Mouse (Mus musculus): ENCODE data around the gene Ctso. TPM values are rescaled to one million over a fixed set of nuclear protein-coding genes. Genes with fewer than 3 reads are reported as not detected.

The Ctso gene
- polyA plus RNA-seq, 1 experiment from 2014 or later = 5.6 TPM

DNA sequence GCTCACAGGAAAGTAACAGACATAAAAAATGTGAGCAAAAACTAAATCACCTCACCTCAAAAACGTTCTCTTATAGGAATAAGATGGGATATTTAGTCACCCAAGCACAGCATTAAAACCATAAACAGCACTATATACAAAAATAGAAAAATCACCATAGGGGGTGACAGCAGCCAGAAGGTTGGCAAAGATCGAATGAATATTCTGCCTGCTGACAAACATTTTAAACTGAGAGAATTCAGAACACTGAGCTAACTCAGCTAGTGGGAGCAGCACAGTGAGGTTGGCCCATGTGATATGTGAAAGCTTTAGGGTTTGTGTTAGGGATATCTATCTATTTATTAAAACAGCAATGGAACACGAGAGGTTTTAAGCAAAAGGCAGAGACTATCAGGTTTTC lies 32.2 kb downstream of the Ctso start:
- Histone ChIP-seq H3K9ac (no peak overlapping the region), H3K27ac (no peak overlapping the region), H3K4me3 (no peak overlapping the region), H3K9me3 (replicated peaks) (no peaks in the 10 kb centered on the region), H3K27me3 (replicated peaks) (no peaks in the 10 kb centered on the region), H3K4me1 (no peaks in the 10 kb centered on the region), H3K36me3 (no peaks in the 10 kb centered on the region), H3K4me2 (no peak overlapping the region)
- no peak for ATAC-seq
- 47% methylated on average over 3 of the region's 3 CpGs for WGBS (ENCODE audit: insufficient replicate concordance)

- H3K4me3 ChIP-seq = no peak overlapping the region
- no peak overlapping the region for H3K27ac ChIP-seq
- no peaks in the 10 kb centered on the region for H3K36me3 ChIP-seq
- no peaks in the 10 kb centered on the region for H3K9me3 ChIP-seq (replicated peaks)
- no peak overlapping the region for H3K4me2 ChIP-seq
- H3K4me1 ChIP-seq = no peaks in the 10 kb centered on the region
- no peak for ATAC-seq
- H3K27me3 ChIP-seq (replicated peaks) = no peaks in the 10 kb centered on the region
- WGBS (ENCODE audit: insufficient replicate concordance) = 46% methylated on average over 4 of the region's 4 CpGs
- no peak overlapping the region for H3K9ac ChIP-seq
These were observed 43.2 kb downstream of the Ctso start for GRCm38 (mm10) chr3:81975607-81976006.

- no peak for ATAC-seq
- H3K4me1 ChIP-seq = no peaks in the 10 kb centered on the region
- no peak within 1 kb of the TSS for H3K27ac ChIP-seq
- H3K36me3 ChIP-seq = no peaks in the 10 kb centered on the region
- H3K9ac ChIP-seq = no peak within 1 kb of the TSS
- no peaks in the 10 kb centered on the region for H3K27me3 ChIP-seq (replicated peaks)
- H3K9me3 ChIP-seq (replicated peaks) = no peaks in the 10 kb centered on the region
- H3K4me3 ChIP-seq = no peak within 1 kb of the TSS
- H3K4me2 ChIP-seq = no peak within 1 kb of the TSS
These were observed 43.7 kb downstream of the Ctso start, which contains the start of gene Tdo2 for GRCm38 (mm10) chr3:81976102-81976501. TSS of gene Tdo2 (minus strand) at chr3:81976202.

DNA sequence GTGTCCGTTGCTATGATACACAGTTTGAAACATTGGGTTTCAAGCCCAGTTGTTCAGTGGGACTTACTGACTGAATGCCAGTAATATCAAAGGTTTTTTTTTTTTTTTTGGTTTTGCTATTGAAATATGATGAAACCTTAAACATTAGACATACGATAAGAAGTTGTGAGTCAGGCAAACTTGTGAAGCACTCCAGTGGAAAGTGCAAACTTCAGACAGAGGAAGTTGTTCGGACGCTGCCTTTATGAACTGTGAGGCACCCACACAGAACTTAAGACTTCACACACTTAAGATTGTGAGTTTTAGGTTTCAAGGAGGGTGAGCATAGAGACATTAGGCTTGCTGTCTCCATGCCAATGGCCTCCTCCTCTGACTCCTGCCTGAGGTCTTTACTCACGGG lies 49.2 kb downstream of the Ctso start:
- WGBS (ENCODE audit: insufficient replicate concordance) = 75% methylated on average over 5 of the region's 5 CpGs

GRCm38 (mm10) chr3:81981990-81982389 lies 49.6 kb downstream of the Ctso start, which contains the start of gene Asic5:
TSS of gene Asic5 (plus strand) at chr3:81982290.
- no peak for ATAC-seq
- no peaks in the 10 kb centered on the region for H3K36me3 ChIP-seq
- no peaks in the 10 kb centered on the region for H3K27me3 ChIP-seq (replicated peaks)
- H3K4me2 ChIP-seq = no peak within 1 kb of the TSS
- H3K27ac ChIP-seq = no peak within 1 kb of the TSS
- H3K4me3 ChIP-seq = no peak within 1 kb of the TSS
- H3K9me3 ChIP-seq (replicated peaks) = no peaks in the 10 kb centered on the region
- no peaks in the 10 kb centered on the region for H3K4me1 ChIP-seq
- no peak within 1 kb of the TSS for H3K9ac ChIP-seq
- 73% methylated on average over 5 of the region's 5 CpGs for WGBS (ENCODE audit: insufficient replicate concordance)

More for the DNA sequence above, 49.2 kb downstream of the Ctso start:
- Histone ChIP-seq H3K4me1 (no peaks in the 10 kb centered on the region), H3K4me2 (no peak overlapping the region), H3K9ac (no peak overlapping the region), H3K36me3 (no peaks in the 10 kb centered on the region), H3K27me3 (replicated peaks) (no peaks in the 10 kb centered on the region), H3K4me3 (no peak overlapping the region), H3K27ac (no peak overlapping the region), H3K9me3 (replicated peaks) (no peaks in the 10 kb centered on the region)
- ATAC-seq = no peak

GRCm38 (mm10) chr3:81983120-81983895 lies 50.9 kb downstream of the Ctso start:
- no peaks in the 10 kb centered on the region for H3K36me3 ChIP-seq
- ATAC-seq = no peak
- no peaks in the 10 kb centered on the region for H3K27me3 ChIP-seq (replicated peaks)
- H3K4me3 ChIP-seq = no peak overlapping the region
- no peak overlapping the region for H3K27ac ChIP-seq
- no peak overlapping the region for H3K9ac ChIP-seq
- no peaks in the 10 kb centered on the region for H3K9me3 ChIP-seq (replicated peaks)
- H3K4me1 ChIP-seq = no peaks in the 10 kb centered on the region
- H3K4me2 ChIP-seq = no peak overlapping the region
- 61% methylated on average over 8 of the region's 8 CpGs for WGBS (ENCODE audit: insufficient replicate concordance)

- H3K4me3 ChIP-seq = no peak overlapping the region
- H3K27ac ChIP-seq = no peak overlapping the region
- H3K36me3 ChIP-seq = no peaks in the 10 kb centered on the region
- WGBS (ENCODE audit: insufficient replicate concordance) = 32% methylated on average over 1 of the region's 1 CpGs
- no peaks in the 10 kb centered on the region for H3K27me3 ChIP-seq (replicated peaks)
- H3K4me1 ChIP-seq = peaks cover 5% of the 10 kb centered on the region; the same call in 1 of the 2 replicates
- H3K9me3 ChIP-seq (replicated peaks) = no peaks in the 10 kb centered on the region
- no peak for ATAC-seq
- no peak overlapping the region for H3K9ac ChIP-seq
- H3K4me2 ChIP-seq = no peak overlapping the region
These were observed 52.7 kb downstream of the Ctso start for GRCm38 (mm10) chr3:81985100-81985499.

GRCm38 (mm10) chr3:81986103-81986502 lies 53.7 kb downstream of the Ctso start:
- Histone ChIP-seq H3K27me3 (replicated peaks) (no peaks in the 10 kb centered on the region), H3K36me3 (no peaks in the 10 kb centered on the region), H3K4me1 (peaks cover 5% of the 10 kb centered on the region; the same call in 1 of the 2 replicates), H3K27ac (no peak overlapping the region), H3K9me3 (replicated peaks) (no peaks in the 10 kb centered on the region), H3K9ac (no peak overlapping the region), H3K4me2 (no peak overlapping the region), H3K4me3 (no peak overlapping the region)
- WGBS (ENCODE audit: insufficient replicate concordance) = 86% methylated on average over 2 of the region's 2 CpGs
- ATAC-seq = no peak

DNA sequence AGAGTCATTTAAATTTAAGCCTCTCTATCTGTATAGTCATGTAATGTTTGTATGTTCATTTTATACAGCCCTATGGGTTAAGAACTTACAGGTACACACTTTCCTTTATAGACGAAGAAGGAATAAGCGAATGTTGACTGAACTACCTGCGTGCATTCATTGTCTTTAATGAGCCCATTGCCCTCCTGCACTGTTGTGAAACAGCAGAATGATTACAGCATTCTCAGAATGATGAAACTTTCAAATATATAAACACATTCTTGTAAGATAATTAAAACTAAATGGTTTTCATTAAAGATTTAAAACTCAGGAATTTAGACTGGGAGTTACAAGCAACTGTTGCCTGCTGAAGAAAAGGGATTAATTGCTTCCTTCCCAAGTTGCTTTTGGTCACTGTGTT lies 55.2 kb downstream of the Ctso start:
- Histone ChIP-seq H3K27me3 (replicated peaks) (no peaks in the 10 kb centered on the region), H3K4me2 (no peak overlapping the region), H3K27ac (no peak overlapping the region), H3K4me1 (peaks cover 5% of the 10 kb centered on the region; the same call in 1 of the 2 replicates), H3K9me3 (replicated peaks) (no peaks in the 10 kb centered on the region), H3K4me3 (no peak overlapping the region), H3K9ac (no peak overlapping the region), H3K36me3 (no peaks in the 10 kb centered on the region)
- no peak for ATAC-seq
- WGBS (ENCODE audit: insufficient replicate concordance) = 89% methylated on average over 3 of the region's 3 CpGs

- WGBS (ENCODE audit: insufficient replicate concordance) = 10% methylated on average over 2 of the region's 2 CpGs
- H3K9ac ChIP-seq = no peak overlapping the region
- no peak overlapping the region for H3K27ac ChIP-seq
- no peaks in the 10 kb centered on the region for H3K36me3 ChIP-seq
- ATAC-seq = no peak
- H3K4me3 ChIP-seq = no peak overlapping the region
- no peak overlapping the region for H3K4me2 ChIP-seq
- peaks cover 5% of the 10 kb centered on the region; the same call in 1 of the 2 replicates for H3K4me1 ChIP-seq
- H3K9me3 ChIP-seq (replicated peaks) = no peaks in the 10 kb centered on the region
- no peaks in the 10 kb centered on the region for H3K27me3 ChIP-seq (replicated peaks)
These were observed 57.3 kb downstream of the Ctso start for GRCm38 (mm10) chr3:81989692-81990141.

DNA sequence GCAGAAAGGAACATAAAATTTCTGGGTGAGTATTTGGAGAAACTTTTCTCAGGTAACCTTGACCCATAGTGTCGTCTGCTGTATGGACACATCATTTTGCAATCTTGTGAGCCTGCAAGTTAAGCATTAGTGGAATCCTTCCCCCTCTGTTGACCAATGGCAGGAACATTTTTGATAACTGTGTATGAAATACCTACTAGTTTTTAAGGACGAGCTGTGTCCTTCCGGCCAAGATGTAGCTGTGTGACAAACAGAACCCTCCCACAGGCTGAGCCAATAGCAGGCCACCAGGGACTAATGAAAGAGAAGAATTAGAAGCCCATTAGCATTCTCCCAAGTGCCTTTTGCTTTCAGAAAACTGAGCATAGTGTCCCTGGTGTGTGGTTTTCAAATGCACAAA lies 58.1 kb downstream of the Ctso start:
- Histone ChIP-seq H3K4me2 (no peak overlapping the region), H3K4me1 (peaks cover 5% of the 10 kb centered on the region; the same call in 1 of the 2 replicates), H3K36me3 (no peaks in the 10 kb centered on the region), H3K27ac (no peak overlapping the region), H3K27me3 (replicated peaks) (no peaks in the 10 kb centered on the region), H3K9me3 (replicated peaks) (no peaks in the 10 kb centered on the region), H3K9ac (no peak overlapping the region), H3K4me3 (no peak overlapping the region)
- 49% methylated on average over 3 of the region's 3 CpGs for WGBS (ENCODE audit: insufficient replicate concordance)
- no peak for ATAC-seq

DNA sequence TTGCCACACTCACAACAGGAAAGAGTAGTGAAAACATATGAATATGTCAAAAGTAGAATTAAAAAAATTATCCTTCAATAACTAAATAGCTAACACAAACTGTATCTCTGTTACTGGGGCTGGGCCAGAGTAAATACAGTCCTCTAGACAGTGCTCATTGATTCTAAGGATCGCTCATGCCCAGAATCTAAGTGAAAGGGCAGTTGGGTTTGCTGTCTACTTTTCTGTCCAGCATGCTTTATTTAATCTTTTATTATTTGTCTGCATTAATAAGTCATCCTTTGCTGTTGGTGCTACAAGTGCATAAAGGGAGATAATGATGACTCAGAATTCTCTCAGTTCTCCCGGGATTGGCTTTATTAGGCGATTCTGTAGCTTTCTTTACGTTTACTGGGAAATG lies 63.0 kb downstream of the Ctso start:
- H3K4me1 ChIP-seq = no peaks in the 10 kb centered on the region
- H3K4me3 ChIP-seq = no peak overlapping the region
- no peak overlapping the region for H3K27ac ChIP-seq
- H3K27me3 ChIP-seq (replicated peaks) = no peaks in the 10 kb centered on the region
- H3K9me3 ChIP-seq (replicated peaks) = no peaks in the 10 kb centered on the region
- no peak overlapping the region for H3K4me2 ChIP-seq
- no peak overlapping the region for H3K9ac ChIP-seq
- no peak for ATAC-seq
- WGBS (ENCODE audit: insufficient replicate concordance) = 27% methylated on average over 4 of the region's 4 CpGs
- H3K36me3 ChIP-seq = no peaks in the 10 kb centered on the region

GRCm38 (mm10) chr3:81995988-81996387 lies 63.6 kb downstream of the Ctso start:
- 5% methylated on average over 1 of the region's 1 CpGs for WGBS (ENCODE audit: insufficient replicate concordance)
- Histone ChIP-seq H3K4me1 (no peaks in the 10 kb centered on the region), H3K36me3 (no peaks in the 10 kb centered on the region), H3K27me3 (replicated peaks) (no peaks in the 10 kb centered on the region), H3K4me3 (no peak overlapping the region), H3K9ac (no peak overlapping the region), H3K9me3 (replicated peaks) (no peaks in the 10 kb centered on the region), H3K27ac (no peak overlapping the region), H3K4me2 (no peak overlapping the region)
- no peak for ATAC-seq

Measured in liver, embryonic 12.5 days (tissue).